Mouse (Mus musculus) G1E (cell line): ENCODE measurements at regions not wholly inside any gene's neighbourhood (a gene's known extent, or its start where the extent isn't known, plus 50 kb on each side); places are given as distances from the start of the nearest gene placed in this dataset.

Experiments used
- CTCF ChIP-seq: IDR thresholded peaks from 2 replicates; pipeline ENCODE4 v1.5.1; 2012; ENCODE audit warnings: low read depth, low read length, inconsistent platforms, mixed read lengths
- GATA1 ChIP-seq: IDR thresholded peaks from 2 replicates; pipeline ENCODE4 v1.6.1; 2012; ENCODE audit warnings: borderline replicate concordance, low read length, inconsistent platforms, mixed read lengths
- GATA2 ChIP-seq: IDR thresholded peaks from 2 replicates; pipeline ENCODE4 v1.6.1; 2012; ENCODE audit warnings: low read depth, low read length, inconsistent platforms, borderline replicate concordance
- POLR2AphosphoS5 ChIP-seq: IDR thresholded peaks from 2 replicates; pipeline ENCODE4 v1.6.1; 2012; ENCODE audit warnings: low read depth, low read length, inconsistent platforms; ENCODE audit not compliant: insufficient replicate concordance
- TAL1 ChIP-seq: conservative IDR thresholded peaks from 2 replicates; pipeline ENCODE4 v1.6.1; 2012; ENCODE audit warnings: low read depth, low read length, inconsistent platforms, mixed read lengths

DNA sequence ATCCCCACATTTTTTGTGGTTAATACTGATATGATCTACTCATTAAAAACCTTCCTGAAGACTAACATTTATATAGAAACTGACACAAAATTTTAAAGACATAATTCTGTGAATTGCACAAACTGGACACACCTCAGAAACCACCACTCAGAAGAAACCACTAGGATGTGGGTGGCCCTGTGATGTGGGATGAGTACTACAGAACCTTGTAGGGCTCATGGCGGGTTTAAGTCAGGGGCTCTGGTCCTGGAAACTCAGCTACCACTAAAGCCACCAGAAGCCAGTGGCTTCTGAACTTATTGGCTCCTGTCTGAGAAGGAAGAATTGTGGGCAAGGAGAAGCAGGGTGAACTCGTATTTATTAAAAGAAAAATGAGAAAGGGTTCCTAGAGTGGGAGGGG, 464.5 kb downstream of the Cd83 start:
- no peak for TF ChIP-seq CTCF
- no peak for TF ChIP-seq TAL1
- TF ChIP-seq GATA1: no peak
- no peak for TF ChIP-seq POLR2AphosphoS5
- TF ChIP-seq GATA2: no peak
